Mouse (Mus musculus): ENCODE results near the gene Flt3. TPM values are rescaled to one million over a fixed set of nuclear protein-coding genes. Genes with fewer than 3 reads are reported as not detected.

The Flt3 gene
- polyA plus RNA-seq, 2 experiments, result 0.21 to 0.28 TPM

DNA sequence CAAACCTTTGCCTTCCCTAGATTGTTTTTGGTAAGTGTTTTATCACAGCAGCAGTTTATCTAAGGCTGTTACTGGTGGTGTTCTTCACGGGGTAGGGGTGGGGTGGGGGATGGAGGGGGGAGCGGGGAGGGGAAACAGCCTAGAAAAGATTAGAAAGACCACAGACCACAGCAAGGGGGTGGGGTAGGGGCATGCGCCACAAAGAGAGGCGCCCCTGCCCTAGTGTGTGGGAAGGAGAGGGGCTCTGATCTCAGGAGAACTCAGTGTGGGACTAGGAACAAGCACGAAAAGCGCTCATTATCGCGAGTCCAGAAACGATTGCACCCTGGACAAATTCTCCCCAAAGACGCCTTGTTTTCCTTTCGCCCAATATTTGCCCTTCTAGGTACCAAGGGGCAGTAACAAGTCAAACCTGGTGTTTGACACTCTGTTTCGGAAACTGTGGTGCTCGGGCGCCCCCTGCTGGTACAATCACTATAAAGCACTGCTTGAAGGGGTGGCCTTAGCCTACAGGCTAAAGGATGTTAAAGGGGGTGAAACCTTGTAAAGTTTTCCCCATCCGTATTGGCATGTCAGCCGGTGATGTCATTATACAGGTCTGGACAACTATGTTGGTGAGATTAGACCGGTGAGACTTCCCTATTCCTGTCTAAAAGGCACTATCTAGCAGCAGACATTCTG, 76.9 kb downstream of the Flt3 start:
- Histone ChIP-seq H3K27ac (replicated peaks; ENCODE audit: low read depth, low read length) (no peak overlapping the region), H3K9me3 (ENCODE audit: control insufficient read depth, low read length) (no peaks in the 10 kb centered on the region), H3K4me1 (ENCODE audit: control insufficient read depth, insufficient read depth, low read length) (no peaks in the 10 kb centered on the region), H3K4me2 (replicated peaks; ENCODE audit: low read depth, low read length, severe bottlenecking) (no peak overlapping the region), H3K36me3 (ENCODE audit: control insufficient read depth, insufficient read depth, low read length) (no peaks in the 10 kb centered on the region), H3K4me3 (replicated peaks; ENCODE audit: low read length) (no peak overlapping the region), H3K9ac (ENCODE audit: low read depth, low read length, severe bottlenecking) (no peak overlapping the region), H3K27me3 (ENCODE audit: control insufficient read depth, insufficient read depth, low read length) (peaks cover 16% of the 10 kb centered on the region)
- peak; percentile 58 for DNase-seq (ENCODE audit: low spot score)
- no peak for ATAC-seq (ENCODE audit: low FRiP score, low read depth)
- 13% methylated on average over 17 of the region's 17 CpGs for WGBS
- TF ChIP-seq POLR2A (IDR thresholded peaks at IDR 0.05; ENCODE audit: borderline replicate concordance, extremely low read depth, insufficient read depth, insufficient read length), result no peak

DNA sequence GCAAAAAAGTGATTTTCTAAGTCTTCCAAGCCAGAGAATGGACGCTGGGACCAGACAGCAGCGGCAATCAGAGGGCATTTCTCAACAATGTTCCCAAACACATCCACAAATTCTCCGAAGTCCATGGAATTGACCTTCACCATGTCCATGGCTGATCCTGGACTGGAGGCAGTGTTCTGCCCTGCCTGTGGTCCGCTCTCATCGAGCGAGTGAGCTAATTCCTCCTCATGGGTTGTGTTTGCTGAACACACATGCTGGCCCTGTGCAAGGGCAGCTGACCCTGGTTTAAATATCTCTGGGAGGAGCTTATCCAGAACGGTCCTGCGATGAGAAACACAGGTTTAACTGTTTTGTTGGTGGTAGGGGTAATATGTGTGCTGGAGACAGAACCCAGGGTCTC, 78.1 kb downstream of the Flt3 start, which contains the start of gene Urad:
Gene Urad, minus strand, starts transcription at position 258 of the 400 bp plus-strand sequence.
- H3K36me3 ChIP-seq (ENCODE audit: control insufficient read depth, insufficient read depth, low read length), result no peaks in the 10 kb centered on the region
- peaks cover 28% of the 10 kb centered on the region for H3K27me3 ChIP-seq (ENCODE audit: control insufficient read depth, insufficient read depth, low read length)
- 67% methylated on average over 8 of the region's 8 CpGs for WGBS
- no peaks in the 10 kb centered on the region for H3K4me1 ChIP-seq (ENCODE audit: control insufficient read depth, insufficient read depth, low read length)
- ATAC-seq (ENCODE audit: low FRiP score, low read depth) (no peak), DNase-seq (ENCODE audit: low spot score) (no peak)
- no peak within 1 kb of the TSS for H3K4me3 ChIP-seq (replicated peaks; ENCODE audit: low read length)
- H3K9me3 ChIP-seq (ENCODE audit: control insufficient read depth, low read length), result no peaks in the 10 kb centered on the region
- no peak within 1 kb of the TSS for H3K4me2 ChIP-seq (replicated peaks; ENCODE audit: low read depth, low read length, severe bottlenecking)
- H3K9ac ChIP-seq (ENCODE audit: low read depth, low read length, severe bottlenecking), result no peak within 1 kb of the TSS
- no peak for TF ChIP-seq POLR2A (IDR thresholded peaks at IDR 0.05; ENCODE audit: borderline replicate concordance, extremely low read depth, insufficient read depth, insufficient read length)
- no peak within 1 kb of the TSS for H3K27ac ChIP-seq (replicated peaks; ENCODE audit: low read depth, low read length)

DNA sequence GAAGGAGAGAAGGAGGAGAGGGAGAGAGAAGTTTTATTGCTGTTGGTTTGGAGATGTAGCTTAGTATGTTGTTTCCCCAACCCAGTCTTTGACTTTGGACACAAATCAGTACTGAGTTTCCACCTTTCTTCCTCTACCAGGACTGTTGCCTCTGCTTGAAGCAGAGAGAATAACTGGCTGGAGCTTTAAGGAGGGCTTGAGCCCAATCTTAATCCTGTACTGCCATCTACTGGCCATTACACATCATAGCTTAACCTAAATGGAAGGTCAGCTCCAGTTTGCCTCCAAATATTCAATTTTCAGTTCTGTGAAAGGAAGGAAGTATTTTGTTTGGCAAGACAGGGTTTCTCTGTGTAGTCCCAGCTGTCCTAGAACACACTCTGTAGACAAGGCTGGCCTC, 80.6 kb downstream of the Flt3 start:
- Histone ChIP-seq H3K27me3 (ENCODE audit: control insufficient read depth, insufficient read depth, low read length) (peaks cover 52% of the 10 kb centered on the region), H3K36me3 (ENCODE audit: control insufficient read depth, insufficient read depth, low read length) (no peaks in the 10 kb centered on the region), H3K9ac (ENCODE audit: low read depth, low read length, severe bottlenecking) (no peak overlapping the region), H3K9me3 (ENCODE audit: control insufficient read depth, low read length) (no peaks in the 10 kb centered on the region), H3K27ac (replicated peaks; ENCODE audit: low read depth, low read length) (no peak overlapping the region), H3K4me3 (replicated peaks; ENCODE audit: low read length) (no peak overlapping the region), H3K4me2 (replicated peaks; ENCODE audit: low read depth, low read length, severe bottlenecking) (no peak overlapping the region), H3K4me1 (ENCODE audit: control insufficient read depth, insufficient read depth, low read length) (no peaks in the 10 kb centered on the region)
- TF ChIP-seq POLR2A (IDR thresholded peaks at IDR 0.05; ENCODE audit: borderline replicate concordance, extremely low read depth, insufficient read depth, insufficient read length), result no peak
- peak; percentile 85 for DNase-seq (ENCODE audit: low spot score)
- peak; percentile 83; the same call in 1 of the 2 replicates for ATAC-seq (ENCODE audit: low FRiP score, low read depth)

DNA sequence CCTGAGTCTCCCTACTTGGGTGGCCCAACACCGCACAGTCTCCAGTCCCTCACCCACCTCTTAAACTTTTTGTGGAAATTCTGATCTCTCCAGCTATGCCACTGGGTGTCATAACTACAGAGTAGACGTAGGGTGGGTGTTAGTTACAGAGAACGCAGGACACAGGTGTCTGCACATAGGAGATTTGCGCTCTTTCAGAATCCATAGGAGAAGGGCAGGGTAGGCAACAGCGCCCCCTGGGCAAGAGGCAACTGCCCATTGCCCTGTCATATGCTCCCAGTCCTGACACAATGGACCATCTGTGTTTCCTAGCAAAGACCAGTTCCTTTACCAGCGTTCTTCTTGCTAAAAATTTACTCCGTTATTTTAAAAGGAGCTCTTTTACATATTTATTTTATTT, 82.3 kb downstream of the Flt3 start:
- 32% methylated on average over 7 of the region's 7 CpGs for WGBS
- Histone ChIP-seq H3K9me3 (ENCODE audit: control insufficient read depth, low read length) (no peaks in the 10 kb centered on the region), H3K4me3 (replicated peaks; ENCODE audit: low read length) (no peak overlapping the region), H3K4me1 (ENCODE audit: control insufficient read depth, insufficient read depth, low read length) (no peaks in the 10 kb centered on the region), H3K4me2 (replicated peaks; ENCODE audit: low read depth, low read length, severe bottlenecking) (no peak overlapping the region), H3K27me3 (ENCODE audit: control insufficient read depth, insufficient read depth, low read length) (peaks cover 69% of the 10 kb centered on the region), H3K27ac (replicated peaks; ENCODE audit: low read depth, low read length) (no peak overlapping the region), H3K9ac (ENCODE audit: low read depth, low read length, severe bottlenecking) (no peak overlapping the region), H3K36me3 (ENCODE audit: control insufficient read depth, insufficient read depth, low read length) (no peaks in the 10 kb centered on the region)
- ATAC-seq (ENCODE audit: low FRiP score, low read depth) (no peak), DNase-seq (ENCODE audit: low spot score) (no peak)
- no peak for TF ChIP-seq POLR2A (IDR thresholded peaks at IDR 0.05; ENCODE audit: borderline replicate concordance, extremely low read depth, insufficient read depth, insufficient read length)

DNA sequence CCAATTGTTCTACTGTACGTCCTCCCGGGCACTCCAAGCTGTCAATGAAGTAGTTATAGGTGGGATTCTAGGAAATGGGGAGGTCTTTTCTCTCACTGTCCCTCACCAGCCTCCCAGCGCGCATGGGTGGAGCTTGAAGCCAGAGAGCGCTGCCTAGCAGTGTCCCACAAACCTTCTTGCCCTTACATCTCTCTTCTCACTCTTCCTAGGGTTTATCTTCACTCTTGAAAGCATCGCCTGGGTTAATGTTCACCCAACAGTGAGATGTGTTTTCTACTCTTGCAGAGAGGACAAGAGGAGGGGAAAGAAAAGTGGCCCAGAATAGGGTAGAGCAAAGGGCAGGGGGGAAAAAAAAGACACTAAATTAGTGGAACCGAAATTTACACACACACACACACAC, 83.0 kb downstream of the Flt3 start:
- no peak overlapping the region for H3K4me2 ChIP-seq (replicated peaks; ENCODE audit: low read depth, low read length, severe bottlenecking)
- 11% methylated on average over 7 of the region's 7 CpGs for WGBS
- no peak overlapping the region for H3K4me3 ChIP-seq (replicated peaks; ENCODE audit: low read length)
- ATAC-seq (ENCODE audit: low FRiP score, low read depth) (no peak), DNase-seq (ENCODE audit: low spot score) (no peak)
- no peaks in the 10 kb centered on the region for H3K4me1 ChIP-seq (ENCODE audit: control insufficient read depth, insufficient read depth, low read length)
- no peak overlapping the region for H3K27ac ChIP-seq (replicated peaks; ENCODE audit: low read depth, low read length)
- H3K27me3 ChIP-seq (ENCODE audit: control insufficient read depth, insufficient read depth, low read length), result peaks cover 71% of the 10 kb centered on the region
- H3K36me3 ChIP-seq (ENCODE audit: control insufficient read depth, insufficient read depth, low read length), result no peaks in the 10 kb centered on the region
- TF ChIP-seq POLR2A (IDR thresholded peaks at IDR 0.05; ENCODE audit: borderline replicate concordance, extremely low read depth, insufficient read depth, insufficient read length), result no peak
- no peaks in the 10 kb centered on the region for H3K9me3 ChIP-seq (ENCODE audit: control insufficient read depth, low read length)
- no peak overlapping the region for H3K9ac ChIP-seq (ENCODE audit: low read depth, low read length, severe bottlenecking)

All from limb, embryonic 14.5 days (tissue).